Mouse (Mus musculus): ENCODE measurements around the gene Ryk.
"Not testable (repeated sequence)": the region's sequence is repeated elsewhere in the genome, so short reads cannot be mapped to it uniquely, and the experiment has no call there.

Ryk gene

DNA sequence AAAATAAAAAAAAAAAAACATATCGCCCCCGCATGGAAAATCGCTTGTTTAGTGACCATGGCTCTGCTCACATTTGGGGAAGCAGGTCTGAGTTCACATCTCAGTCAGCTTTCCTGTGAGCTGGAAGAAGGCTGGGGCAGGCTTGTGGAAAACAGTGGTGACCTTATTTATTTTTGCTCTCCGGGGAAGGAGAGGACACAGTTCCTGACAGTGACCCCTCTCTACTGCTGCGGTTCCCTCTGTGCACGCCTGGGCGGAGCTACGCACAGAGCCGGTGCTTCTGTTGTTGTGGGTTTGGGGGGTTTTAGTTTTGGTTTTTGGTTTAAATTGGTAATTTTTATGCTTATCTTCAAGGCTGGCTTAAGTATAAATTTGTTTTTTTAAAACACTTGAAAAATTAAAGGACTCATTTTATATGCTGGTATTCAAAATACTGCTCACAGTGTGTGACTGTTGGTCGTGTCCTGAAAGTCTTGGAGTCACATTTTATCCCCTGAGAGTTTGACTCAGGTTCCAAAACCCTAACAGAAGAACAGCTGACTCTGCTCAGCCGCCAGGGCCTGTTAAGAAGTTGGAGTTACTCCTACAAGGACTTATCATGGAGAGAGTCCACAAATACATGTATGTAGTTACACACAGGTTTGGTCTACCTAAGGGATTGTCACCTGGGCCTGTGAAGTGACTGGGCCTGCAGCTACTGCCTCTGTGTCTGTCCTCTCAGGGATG is 73.0 kb downstream of the Ryk start:
- no peak for DNase-seq

- DNase-seq = no peak
These were observed 76.8 kb downstream of the Ryk start for GRCm38 (mm10) chr9:102911526-102911925.

DNA sequence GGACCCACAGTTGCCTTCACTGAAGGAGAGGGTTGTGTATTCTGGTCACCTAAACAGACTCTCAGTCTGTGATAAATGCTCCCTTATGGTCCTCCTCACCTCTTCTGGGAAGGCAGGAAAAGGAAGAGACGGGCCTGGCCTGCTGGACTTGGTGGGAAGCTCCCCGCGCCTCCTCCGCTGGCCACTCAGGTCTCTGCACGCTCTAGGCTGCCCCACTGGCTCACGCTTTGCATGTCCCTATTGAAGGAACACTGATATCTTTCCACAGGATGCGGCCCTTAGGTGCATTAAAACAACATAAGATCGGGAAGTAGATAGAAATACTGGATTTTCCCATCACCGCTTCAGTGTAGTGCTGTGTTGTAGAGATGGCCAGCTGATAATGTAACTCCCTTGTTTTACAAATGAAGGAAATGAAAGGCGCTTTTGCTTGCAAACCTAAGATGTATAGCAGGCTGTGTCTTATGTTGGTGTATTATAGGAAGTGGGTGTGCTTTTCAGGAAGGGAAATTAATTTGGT is 77.9 kb downstream of the Ryk start:
- no peak for DNase-seq

DNA sequence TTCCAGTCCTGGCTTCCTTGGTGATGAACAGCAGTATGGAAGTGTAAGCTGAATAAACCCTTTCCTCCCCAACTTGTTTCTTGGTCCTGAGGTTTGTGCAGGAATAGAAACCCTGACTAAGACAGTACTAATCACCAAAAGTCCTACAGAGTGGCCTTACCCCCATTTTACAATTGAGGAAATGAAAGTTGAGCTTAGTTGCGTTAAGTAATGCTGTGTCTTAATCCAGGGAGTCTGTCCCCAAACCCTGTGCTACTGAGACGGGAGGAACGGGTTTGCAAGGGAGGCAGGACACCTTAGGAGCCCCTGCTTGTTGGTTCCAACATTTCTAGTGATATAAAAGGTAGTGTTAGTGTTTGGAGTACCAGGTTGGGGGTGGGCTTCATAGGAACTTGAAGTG is 78.9 kb downstream of the Ryk start:
- not testable (repeated sequence) for DNase-seq

DNA sequence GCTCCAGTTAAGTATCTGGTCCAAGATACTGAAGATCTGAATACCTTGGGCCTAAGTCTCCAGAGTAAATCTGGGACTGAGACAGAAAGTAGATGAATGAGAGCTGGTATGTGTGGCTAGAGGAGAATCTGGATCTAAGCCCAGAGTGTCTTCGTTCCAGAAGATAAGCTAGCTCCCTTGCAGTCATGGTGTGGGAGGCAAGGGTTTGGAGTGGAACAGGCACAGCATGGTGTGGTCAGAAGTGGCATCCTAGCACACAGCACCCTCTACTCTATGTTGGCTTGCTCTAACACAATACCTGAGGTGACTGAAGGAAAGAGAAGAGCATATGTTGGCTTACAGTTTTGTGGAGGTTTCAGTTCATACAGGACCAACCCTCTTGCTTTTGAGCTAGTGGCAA is 79.9 kb downstream of the Ryk start:
- DNase-seq = no peak

- DNase-seq = no peak
These were observed 80.7 kb downstream of the Ryk start for GRCm38 (mm10) chr9:102915292-102915854.

DNA sequence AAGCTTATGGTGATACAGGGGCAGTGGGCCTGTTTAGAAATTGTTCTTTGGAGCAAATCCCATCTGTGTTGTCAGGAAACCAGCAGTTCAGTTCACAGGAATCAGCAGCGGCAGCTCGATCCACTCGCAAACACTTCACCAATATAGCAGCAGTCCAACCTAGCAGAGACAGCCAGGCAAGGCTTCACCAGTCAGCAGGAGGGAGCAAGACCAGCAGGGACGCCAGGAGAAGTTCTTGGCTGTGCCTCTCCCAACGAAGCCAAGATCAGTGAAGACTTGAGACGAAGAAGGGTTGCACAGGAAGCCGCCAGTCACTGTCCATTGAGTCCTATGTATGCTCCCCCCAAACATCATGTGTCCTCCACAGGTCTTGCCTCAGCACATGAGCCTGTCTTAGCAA is 81.4 kb downstream of the Ryk start:
- no peak for DNase-seq

GRCm38 (mm10) chr9:102917532-102918129 is 82.9 kb downstream of the Ryk start:
- no peak for DNase-seq

DNA sequence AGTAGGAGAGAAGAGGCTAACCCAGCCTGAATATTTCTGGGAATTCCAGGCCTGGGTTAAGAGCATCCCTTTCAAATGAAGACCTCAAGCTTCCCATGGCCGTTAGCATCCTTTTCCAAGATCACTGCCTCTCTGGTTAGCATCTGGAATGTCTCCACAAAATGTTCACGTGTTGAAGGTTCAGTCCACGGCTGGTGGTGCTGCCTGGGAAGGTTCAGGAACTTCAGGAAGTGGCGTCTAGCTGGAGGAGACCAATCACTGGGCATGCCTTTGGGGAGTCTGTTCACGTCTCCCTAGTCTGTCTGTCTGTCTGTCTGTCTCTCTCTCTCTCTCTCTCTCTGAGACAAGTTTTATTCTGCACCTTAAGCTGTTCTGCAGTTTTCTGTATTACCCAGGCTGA is 84.8 kb downstream of the Ryk start:
- no peak for DNase-seq

DNA sequence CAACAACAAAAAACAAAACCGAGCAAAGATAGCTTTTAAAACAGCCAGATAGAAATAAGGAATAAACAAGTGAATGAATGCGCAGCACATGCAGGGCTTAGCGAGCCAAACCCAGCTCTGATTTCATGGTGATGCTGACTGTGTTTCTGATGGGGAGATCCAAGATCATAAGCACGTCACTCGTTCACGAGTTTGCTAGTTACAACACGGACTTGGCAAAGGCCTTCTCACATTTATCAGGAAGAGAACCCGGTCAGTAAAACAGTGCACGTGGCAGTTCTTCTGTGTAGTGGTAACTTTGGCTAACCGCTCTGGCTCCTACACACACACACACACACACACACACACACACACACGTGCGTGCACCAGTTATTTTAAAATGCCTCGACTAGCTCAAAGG is 87.1 kb downstream of the Ryk start:
- no peak for DNase-seq

DNA sequence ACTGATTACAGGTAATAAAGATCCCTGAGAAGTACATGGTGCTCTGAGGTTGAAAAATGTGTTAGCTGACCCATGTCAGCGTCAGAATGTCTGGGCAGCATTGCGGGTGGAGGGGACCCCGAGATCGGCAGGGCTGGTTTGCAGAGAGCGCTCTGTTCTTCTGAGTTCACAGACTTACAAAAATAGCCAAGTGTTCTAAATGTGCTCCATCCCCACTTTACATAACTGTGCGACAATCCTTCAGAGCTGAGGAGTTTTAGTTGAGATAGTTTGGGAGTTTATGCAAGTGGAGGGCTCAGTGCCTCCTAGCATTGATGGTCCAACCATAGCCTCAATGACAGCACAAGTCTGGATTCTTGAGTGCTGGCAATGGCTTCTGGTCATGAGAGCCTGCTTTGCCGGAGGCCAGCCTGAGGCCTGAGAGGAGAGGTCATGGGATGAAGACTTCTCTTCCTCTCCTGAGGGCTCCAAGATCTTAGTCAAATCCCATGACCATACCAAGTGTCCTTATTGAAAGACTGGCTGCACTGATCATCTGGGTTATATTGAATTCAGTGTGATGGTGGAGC is 88.2 kb downstream of the Ryk start:
- no peak for DNase-seq

GRCm38 (mm10) chr9:102923836-102924235 is 89.1 kb downstream of the Ryk start:
- no peak for DNase-seq

GRCm38 (mm10) chr9:102924627-102925316 is 90.1 kb downstream of the Ryk start:
- DNase-seq = no peak

GRCm38 (mm10) chr9:102926137-102926536 is 91.4 kb downstream of the Ryk start:
- DNase-seq = no peak

- DNase-seq = no peak
These were observed 95.1 kb downstream of the Ryk start for GRCm38 (mm10) chr9:102929776-102930175.

GRCm38 (mm10) chr9:102933925-102934721 is 99.4 kb downstream of the Ryk start:
- DNase-seq = no peak

DNA sequence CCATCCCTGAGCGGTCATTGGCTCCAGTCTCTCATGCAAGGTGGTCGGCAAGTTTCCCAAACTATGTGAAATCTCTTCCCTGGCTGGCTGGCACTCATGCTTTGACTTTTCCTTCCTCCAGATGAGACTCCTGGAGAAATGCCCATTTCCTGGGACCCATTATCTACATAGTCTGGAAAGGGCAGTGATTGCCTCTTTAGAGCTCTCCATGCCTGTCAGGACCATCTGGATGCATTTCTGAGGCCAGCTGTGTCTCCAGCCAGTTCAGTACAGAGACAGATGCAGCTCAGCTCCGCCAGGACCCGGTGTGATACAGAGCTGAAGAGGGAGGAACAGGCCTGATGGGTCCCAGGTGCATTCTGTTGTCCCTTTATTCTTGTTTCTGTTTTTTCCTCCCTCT is 107.5 kb downstream of the Ryk start:
- DNase-seq = no peak

GRCm38 (mm10) chr9:102944891-102945290 is 110.2 kb downstream of the Ryk start:
- DNase-seq = no peak

DNA sequence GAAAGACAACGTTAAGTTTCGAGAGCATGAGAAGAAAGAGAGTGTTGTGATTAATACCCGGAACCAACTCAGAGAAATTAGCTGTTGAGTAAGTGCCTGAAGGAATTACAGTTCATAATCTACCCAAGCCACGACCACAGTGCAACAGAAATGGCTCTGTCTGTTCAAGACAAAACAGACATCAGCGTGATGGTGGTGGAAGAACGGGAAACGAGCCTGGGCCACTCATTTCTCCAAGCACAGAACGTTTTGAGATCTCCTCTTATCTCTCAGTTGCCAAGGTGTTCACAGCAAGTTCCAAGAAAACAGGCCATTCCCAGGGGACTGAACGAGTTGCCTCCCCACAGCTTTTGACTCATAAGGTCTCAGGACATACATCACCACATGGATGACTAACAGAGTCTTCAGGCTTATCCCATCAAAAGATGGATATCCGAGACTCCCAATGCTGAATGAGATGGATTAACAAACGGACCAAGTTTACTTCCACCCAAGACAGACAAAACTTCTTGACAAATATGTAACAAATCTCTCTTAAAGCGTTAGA is 111.8 kb downstream of the Ryk start:
- DNase-seq = no peak

GRCm38 (mm10) chr9:102948706-102949105 is 114.0 kb downstream of the Ryk start:
- no peak for DNase-seq

DNA sequence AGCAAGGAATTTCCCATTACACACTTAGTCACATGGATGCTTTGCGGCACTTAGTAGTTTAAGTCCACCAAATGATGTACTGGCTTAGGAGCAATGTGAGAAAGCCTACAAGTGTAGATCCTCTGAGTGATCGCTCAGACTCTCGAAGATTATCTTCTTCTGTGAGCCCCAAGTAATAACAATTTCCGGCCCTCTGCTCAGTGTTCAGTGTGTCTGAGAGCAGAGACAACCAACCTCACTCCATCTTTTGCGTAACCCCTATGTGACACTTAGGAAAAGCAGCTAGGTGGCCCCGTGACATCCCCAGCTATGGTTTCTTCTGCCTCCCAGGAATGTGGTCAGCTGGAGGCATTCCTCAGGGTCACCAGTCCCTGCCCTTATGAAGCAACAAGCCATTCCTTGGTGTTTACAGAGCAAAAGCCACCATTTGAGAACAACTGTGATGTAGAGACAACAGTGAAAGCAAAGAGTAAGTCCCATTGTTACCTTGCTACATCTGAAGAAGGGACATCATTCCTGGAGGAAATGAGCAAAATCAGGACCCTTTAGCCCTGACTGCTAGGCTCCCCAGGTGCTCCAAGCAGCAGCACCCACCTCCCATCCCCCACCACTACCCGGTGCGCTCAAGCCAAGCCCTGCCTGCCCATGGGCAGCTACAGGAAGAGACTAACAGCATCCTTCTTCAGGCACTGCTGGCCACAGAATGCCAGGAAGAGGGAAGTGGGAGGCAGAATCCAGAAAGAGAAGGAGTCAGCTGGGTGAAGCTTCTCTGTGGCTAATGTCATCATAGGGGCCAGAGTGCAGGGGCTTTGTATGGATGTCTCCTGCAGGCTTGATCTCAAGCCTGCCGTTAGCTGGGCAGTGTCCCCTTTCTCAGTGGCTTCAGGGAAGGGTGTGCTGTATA is 116.6 kb downstream of the Ryk start:
- DNase-seq = no peak

All from right cerebral cortex, postnatal 14 days (tissue).